Mouse (Mus musculus) urinary bladder, adult 18-20 months (tissue): ENCODE results near the gene Tradd.
"Not testable (repeated sequence)": the region's sequence is repeated elsewhere in the genome, so short reads cannot be mapped to it uniquely, and the experiment has no call there.

Experiments
- DNase-seq, 2 experiments: peaks; one replicate each; pipeline ENCODE4 v3.0.0; 2022; ENCODE audit warnings: low spot score in 2 of 2, mixed read lengths in 2 of 2

Gene Tradd

GRCm38 (mm10) chr8:105251954-105252353 lies 12.5 kb downstream of the Tradd start:
- DNase-seq: no peak

GRCm38 (mm10) chr8:105241016-105241415 lies 23.4 kb downstream of the Tradd start:
- DNase-seq: no peak

- DNase-seq: no peak
Observed at GRCm38 (mm10) chr8:105237442-105238142, 26.8 kb downstream of the Tradd start.

GRCm38 (mm10) chr8:105235206-105235605 lies 29.2 kb downstream of the Tradd start:
- DNase-seq: no peak

GRCm38 (mm10) chr8:105233126-105233935 lies 31.1 kb downstream of the Tradd start:
- DNase-seq: no peak

GRCm38 (mm10) chr8:105232321-105232693 lies 32.1 kb downstream of the Tradd start:
- DNase-seq: not testable (repeated sequence)

- DNase-seq: no peak
Observed at GRCm38 (mm10) chr8:105231503-105232320, 32.7 kb downstream of the Tradd start.

- no peak for DNase-seq
Observed at GRCm38 (mm10) chr8:105225917-105226316, 38.5 kb downstream of the Tradd start.

GRCm38 (mm10) chr8:105225272-105225593 lies 39.2 kb downstream of the Tradd start:
- DNase-seq: no peak

GRCm38 (mm10) chr8:105224413-105225271 lies 39.8 kb downstream of the Tradd start, which contains the start of gene D230025D16Rik:
TSS of gene D230025D16Rik (plus strand) at chr8:105225145.
- DNase-seq: peak; percentile 92 to 99

GRCm38 (mm10) chr8:105223850-105224249 lies 40.6 kb downstream of the Tradd start:
- no peak for DNase-seq

- DNase-seq: no peak
Observed at GRCm38 (mm10) chr8:105217926-105218522, 46.4 kb downstream of the Tradd start.

- DNase-seq: no peak
Observed at GRCm38 (mm10) chr8:105214104-105214503, 50.3 kb downstream of the Tradd start.

GRCm38 (mm10) chr8:105209153-105210110 lies 55.0 kb downstream of the Tradd start:
- DNase-seq: no peak
